Mouse (Mus musculus) CD4-positive, CD25-positive, alpha-beta regulatory T cell (primary cell): ENCODE measurements around the gene Nenf. TPM values are rescaled to one million over a fixed set of nuclear protein-coding genes. Genes with fewer than 3 reads are reported as not detected.

Source experiments
- polyA plus RNA-seq: library from polyadenylated mRNA; unstranded; fragments of 100-300 nt; shearing (Covaris generic); gene quantifications from one replicate; pipeline ENCODE4 v1.2.1, GENCODE M21; 2017

The Nenf gene
- 14.4 TPM for polyA plus RNA-seq

GRCm38 (mm10) chr1:191317591-191318196 is at the start of gene Nenf:
Gene Nenf (minus strand): TSS chr1:191318194.

GRCm38 (mm10) chr1:191325726-191326232 is 7.8 kb upstream of the Nenf start, which contains the start of gene Tmem206:
Gene Tmem206 (plus strand): TSS chr1:191325912.

Other genes with a start within 250 kb of the Nenf start
- 0.30 TPM for gene Batf3, start 220.3 kb downstream of the Nenf start, polyA plus RNA-seq
- gene Fam71a, start 153.4 kb downstream of the Nenf start, polyA plus RNA-seq, result not detected
- gene Atf3, start 100.2 kb downstream of the Nenf start, polyA plus RNA-seq, result 0.32 TPM
- 27.3 TPM for gene Tmem206, start 7.7 kb upstream of the Nenf start, polyA plus RNA-seq
- 315 TPM for gene Ppp2r5a, start 85.1 kb upstream of the Nenf start, polyA plus RNA-seq